Mouse (Mus musculus) urinary bladder, postnatal 36 days (tissue): ENCODE data around the gene Cyb5d1.
"Not testable (repeated sequence)": the region's sequence is repeated elsewhere in the genome, so short reads cannot be mapped to it uniquely, and the experiment has no call there.

Source experiments
- DNase-seq, 2 experiments: peaks; one replicate each; pipeline ENCODE4 v3.0.0; 2022; ENCODE audit warnings: low spot score in 2 of 2, mixed read lengths in 1 of 2

Gene Cyb5d1

DNA sequence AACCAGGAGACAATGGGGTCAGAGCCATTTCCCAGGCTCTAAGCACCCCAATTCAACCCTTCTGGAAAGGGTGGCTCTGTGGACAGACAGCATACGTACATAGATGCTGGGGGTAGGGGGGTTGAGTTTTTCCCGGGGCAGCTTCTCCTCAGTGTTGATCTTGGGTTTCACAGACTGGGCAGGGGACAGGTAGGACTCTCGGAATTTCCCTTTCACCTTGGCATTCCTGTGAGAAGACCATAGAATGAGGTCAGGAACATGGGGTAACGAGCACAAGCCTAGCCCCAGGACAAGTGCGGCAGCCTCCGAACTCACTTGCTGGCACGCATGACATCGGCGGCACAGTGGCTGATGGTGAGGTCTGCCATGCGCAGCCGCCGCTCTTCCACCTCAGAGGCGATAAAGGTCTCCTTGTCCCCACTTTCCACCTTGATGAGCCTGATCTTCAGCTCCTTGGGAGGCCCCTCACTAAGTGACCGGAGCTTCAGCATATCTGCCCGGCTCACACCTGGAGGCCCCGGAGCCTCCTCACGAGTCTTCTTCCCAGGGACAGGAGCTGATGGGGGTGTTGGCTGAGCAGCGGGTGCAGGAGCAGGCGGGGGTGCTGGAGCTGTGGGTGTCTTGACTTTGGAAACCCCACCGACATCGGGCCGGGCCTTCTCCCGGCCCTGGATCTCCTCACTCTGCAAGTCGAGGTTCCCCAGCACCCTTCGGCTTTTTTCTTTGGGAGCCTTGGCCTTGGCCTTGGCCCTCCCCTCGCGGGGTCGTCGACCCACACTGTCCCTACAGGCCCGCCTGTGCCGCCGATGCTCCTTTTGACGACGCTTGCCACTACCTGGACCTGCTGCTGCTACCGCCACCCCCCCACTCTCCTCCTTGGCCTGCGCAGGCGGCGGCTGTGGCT is 8.5 kb upstream of the Cyb5d1 start:
- no peak for DNase-seq

DNA sequence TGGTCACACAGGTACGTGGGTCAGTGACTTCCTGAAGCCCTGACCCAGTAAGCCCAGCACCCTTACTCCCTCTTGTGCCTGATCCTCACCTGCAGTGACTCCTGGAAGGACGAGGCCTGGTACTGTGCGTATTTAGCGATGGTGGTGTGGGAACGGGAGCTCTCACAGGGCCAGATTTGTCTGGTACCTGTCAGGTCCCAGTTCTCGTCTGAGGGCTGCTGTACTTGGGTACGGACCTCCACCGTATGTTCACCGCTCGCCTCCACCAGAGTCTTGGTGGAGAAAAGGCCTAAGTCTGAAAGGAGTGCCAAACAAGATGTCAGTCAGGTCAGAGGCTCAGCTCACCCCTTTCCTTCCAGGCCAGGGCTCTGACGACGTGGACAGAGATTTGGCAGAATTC is 6.6 kb upstream of the Cyb5d1 start:
- DNase-seq: no peak

- DNase-seq: peak; percentile 80 to 87
These were observed 5.8 kb upstream of the Cyb5d1 start for GRCm38 (mm10) chr11:69401210-69401637.

GRCm38 (mm10) chr11:69400083-69400850 is 4.8 kb upstream of the Cyb5d1 start:
- no peak for DNase-seq

DNA sequence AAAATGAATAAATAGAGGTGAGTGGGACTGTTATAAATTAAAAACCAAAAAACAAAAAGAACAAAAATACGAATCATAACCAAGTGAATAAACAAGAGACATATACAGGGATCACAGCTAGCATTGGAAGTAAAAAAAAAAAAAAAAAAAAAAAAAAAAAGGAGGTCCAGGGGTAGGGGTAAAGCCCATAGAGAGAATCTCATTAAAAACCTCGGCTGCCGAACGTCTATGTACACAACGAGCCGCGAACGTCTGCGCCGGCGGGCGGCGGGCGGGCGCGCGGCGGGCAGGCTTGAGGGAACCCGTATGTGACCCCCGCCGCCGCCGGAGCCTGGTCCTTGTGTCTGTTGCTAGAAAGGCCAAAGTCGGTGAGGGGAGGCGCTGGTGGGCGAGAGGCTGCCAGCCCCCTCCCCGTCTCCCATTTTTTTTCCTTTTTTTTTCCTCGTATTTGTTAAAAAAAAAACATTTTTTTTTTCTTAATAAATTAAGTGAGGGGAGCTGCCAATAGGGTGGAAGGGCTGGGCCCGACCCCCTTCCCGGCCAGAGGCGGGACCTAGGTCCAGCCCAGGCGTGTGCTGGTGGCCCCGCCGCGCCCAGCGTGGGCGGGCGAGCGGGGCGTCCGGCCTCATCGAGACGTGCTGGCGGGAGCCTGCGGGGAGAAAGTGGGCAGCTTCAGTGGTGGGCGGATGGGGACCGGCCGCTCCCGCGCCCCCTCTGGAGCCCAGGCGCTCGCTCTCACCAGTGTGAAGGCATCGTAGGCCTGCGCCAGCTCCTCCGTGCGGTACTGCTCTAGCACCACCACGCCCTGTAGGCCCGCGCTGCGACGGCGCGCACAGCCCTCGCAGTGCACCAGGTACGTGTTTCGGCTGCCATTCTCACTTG is 4.0 kb upstream of the Cyb5d1 start:
- no peak for DNase-seq

DNA sequence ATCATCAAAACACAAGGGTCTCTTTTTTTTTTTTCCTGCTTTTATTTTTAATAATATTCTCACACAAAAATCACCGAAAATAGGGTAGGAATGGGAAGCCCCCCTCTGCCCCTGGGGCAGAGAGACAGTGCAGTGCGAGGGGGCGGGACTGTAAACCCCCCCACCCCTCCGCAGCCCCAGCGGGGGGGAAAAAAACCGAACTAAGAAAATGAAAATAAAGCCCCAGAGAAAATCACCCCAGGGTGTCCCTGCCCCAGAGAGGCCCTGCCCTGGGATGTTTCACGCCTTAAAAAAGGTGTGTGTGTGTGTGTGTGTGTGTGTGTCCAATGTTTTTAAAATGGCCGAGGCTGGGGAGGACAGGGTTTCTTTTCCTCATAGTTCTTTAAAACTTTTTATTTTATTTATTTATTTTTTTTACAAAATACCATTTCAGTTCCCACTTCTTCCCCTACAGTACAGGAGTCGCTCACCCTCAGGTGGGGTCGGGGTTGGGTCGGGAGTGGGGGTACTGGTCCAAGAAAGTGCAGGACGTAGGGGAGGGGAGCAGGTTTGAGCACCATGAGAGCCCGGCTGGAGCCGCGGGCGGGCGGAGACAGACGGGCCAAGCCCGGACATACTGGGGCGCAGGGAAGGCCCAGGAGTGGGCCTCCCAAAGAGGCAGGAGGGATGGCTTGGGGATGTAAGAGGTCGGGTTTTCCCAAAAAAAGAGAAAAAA is 3.2 kb upstream of the Cyb5d1 start:
- DNase-seq: no peak

- peak in 1 of 2 experiments; percentile 40 for DNase-seq
These were observed 2.6 kb upstream of the Cyb5d1 start, which contains the start of gene Tmem88 for GRCm38 (mm10) chr11:69398059-69398458. Tmem88 (minus strand) TSS chr11:69398234.

- peak in 1 of 2 experiments; percentile 42 for DNase-seq
These were observed 2.2 kb upstream of the Cyb5d1 start for GRCm38 (mm10) chr11:69397581-69398057.

GRCm38 (mm10) chr11:69396772-69397171 is 1.3 kb upstream of the Cyb5d1 start:
- no peak for DNase-seq

- peak; percentile 90 to 95 for DNase-seq
These were observed 373 bp upstream of the Cyb5d1 start for GRCm38 (mm10) chr11:69395634-69396373.

GRCm38 (mm10) chr11:69394591-69395167 is 752 bp downstream of the Cyb5d1 start:
- not testable (repeated sequence) for DNase-seq

DNA sequence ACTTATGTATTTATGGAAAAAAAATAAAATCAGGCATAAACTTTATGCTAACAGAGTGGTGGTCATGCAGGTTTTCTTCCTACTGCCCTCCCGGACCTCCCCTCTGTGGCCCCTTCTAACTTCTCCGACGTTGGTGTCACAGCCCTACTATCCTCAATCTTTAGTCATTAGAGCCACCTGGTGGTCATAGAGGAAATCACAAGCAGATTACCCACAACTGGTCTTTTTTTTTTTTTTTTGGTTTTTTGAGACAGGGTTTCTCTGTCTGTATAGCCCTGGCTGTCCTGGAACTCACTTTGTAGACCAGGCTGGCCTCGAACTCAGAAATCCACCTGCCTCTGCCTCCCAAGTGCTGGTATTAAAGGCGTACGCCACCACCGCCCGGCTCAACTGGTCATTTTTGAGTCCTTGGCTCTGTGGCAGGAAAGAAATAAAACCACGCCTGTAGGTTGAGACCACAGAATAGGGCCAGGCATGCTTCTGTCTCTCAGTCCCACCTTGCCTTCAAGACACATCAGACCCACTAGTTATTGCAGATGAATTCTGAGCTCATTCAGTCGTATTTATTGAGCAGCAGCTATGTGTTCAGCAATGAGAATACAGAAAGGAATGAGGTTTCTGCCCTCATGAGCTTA is 4.9 kb downstream of the Cyb5d1 start:
- peak in 1 of 2 experiments; percentile 47 for DNase-seq

GRCm38 (mm10) chr11:69389531-69390399 is 5.7 kb downstream of the Cyb5d1 start:
- DNase-seq: peak in 1 of 2 experiments; percentile 75

- DNase-seq: no peak
These were observed 6.8 kb downstream of the Cyb5d1 start for GRCm38 (mm10) chr11:69388680-69389079.

- no peak for DNase-seq
These were observed 8.7 kb downstream of the Cyb5d1 start for GRCm38 (mm10) chr11:69386758-69387157.

- DNase-seq: no peak
These were observed 10.5 kb downstream of the Cyb5d1 start for GRCm38 (mm10) chr11:69384979-69385378.

- no peak for DNase-seq
These were observed 12.8 kb downstream of the Cyb5d1 start for GRCm38 (mm10) chr11:69382478-69383105.

GRCm38 (mm10) chr11:69381356-69381755 is 14.1 kb downstream of the Cyb5d1 start:
- DNase-seq: no peak
